Mouse (Mus musculus): Measurements from ENCODE around the gene Gm5617. TPM values are rescaled to one million over a fixed set of nuclear protein-coding genes. Genes with fewer than 3 reads are reported as not detected.
"Not testable (repeated sequence)": the region's sequence is repeated elsewhere in the genome, so short reads cannot be mapped to it uniquely, and the experiment has no call there.

Gm5617 gene
- polyA plus RNA-seq, 1 experiment from 2014 or later = 34.5 TPM

DNA sequence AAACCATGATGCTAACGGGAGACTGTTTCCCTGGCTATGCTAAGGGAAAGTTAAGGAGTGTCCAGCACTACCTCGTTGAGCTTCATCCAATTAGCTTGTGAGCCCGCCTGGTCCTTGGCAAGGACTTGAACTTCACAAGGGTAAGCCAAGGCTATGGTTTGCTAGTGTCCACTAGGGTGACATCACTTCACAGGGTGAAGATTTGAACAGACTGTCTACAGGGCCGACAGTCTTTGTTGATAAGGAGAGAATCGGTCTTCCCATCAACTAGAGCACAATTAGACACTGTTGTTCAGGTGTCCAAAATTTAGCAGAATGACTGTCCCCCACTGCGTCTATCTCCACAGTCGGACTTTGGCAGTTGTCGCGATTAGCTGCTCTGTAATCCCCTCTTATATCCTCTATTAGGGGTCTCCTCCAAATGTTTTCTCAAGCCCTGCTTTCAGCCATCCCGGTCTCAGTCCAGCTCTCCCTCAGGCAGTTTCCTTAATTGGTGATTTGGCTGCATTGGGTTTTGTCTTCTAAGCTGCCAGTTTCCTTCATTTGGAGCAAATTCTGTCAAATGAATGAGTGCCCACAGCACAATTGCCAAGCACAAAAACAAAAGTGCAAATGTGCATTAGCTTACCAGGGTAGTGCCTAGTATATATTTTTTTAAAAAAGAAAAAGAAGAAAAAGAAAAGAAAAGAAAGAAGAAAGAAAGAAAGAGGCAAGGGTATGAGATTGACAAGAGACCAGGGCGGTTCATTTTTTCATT lies 21.6 kb downstream of the Gm5617 start:
- H3K4me3 ChIP-seq (ENCODE audit: low read depth, low read length) = no peak overlapping the region
- H3K27me3 ChIP-seq (ENCODE audit: control insufficient read depth, insufficient read depth, low read length) = no peaks in the 10 kb centered on the region
- no peaks in the 10 kb centered on the region for H3K9me3 ChIP-seq (ENCODE audit: control insufficient read depth, low read length)
- DNase-seq (ENCODE audit: low spot score) (no peak), ATAC-seq (ENCODE audit: low FRiP score) (no peak)
- H3K27ac ChIP-seq (ENCODE audit: low read depth, low read length) = no peak overlapping the region
- H3K4me1 ChIP-seq (replicated peaks; ENCODE audit: control insufficient read depth, insufficient read depth, low read length) = no peaks in the 10 kb centered on the region
- WGBS = 90% methylated on average over 11 of the region's 11 CpGs
- no peak overlapping the region for H3K4me2 ChIP-seq (replicated peaks; ENCODE audit: low read depth, low read length)
- H3K9ac ChIP-seq (ENCODE audit: low read depth, low read length) = no peak overlapping the region
- no peaks in the 10 kb centered on the region for H3K36me3 ChIP-seq (ENCODE audit: control insufficient read depth, insufficient read depth, low read length)

DNA sequence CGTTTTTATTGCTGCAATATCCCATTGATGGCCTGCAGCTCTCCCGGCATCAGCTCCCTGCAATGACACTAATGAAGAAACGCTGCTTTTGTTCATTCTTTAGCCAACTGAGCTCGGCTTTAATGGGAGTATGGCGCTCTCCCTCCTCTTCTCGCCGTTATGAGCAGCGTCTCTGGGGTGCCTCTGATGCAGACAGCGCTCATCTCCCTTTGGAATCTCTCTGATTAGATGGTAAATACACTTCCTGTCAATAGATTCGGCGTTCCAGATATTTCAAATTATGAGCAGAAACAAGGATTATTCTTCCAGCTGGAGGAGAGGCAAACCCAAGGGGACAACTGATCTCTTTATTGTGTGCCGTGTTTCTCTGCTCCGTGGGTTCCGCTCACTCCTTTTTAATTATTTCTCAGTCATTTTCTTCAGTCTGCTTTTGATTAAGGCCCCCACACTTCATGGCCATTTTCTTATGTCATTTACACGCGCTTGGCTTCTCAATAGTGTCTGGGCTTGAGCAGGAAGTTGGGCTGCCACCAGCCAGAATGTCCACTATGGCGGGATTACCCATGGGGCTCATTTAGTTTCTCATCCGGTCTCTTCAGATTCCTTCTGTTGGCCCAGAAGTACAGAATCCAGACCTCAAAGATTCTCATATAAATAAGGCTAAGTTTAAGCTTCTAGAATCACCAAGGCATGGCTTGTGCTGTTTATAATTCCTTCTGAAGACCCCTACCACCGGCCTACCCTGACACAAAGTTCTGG lies 22.3 kb downstream of the Gm5617 start:
- Histone ChIP-seq H3K4me3 (ENCODE audit: low read depth, low read length) (no peak overlapping the region), H3K4me2 (replicated peaks; ENCODE audit: low read depth, low read length) (no peak overlapping the region), H3K9me3 (ENCODE audit: control insufficient read depth, low read length) (no peaks in the 10 kb centered on the region), H3K36me3 (ENCODE audit: control insufficient read depth, insufficient read depth, low read length) (no peaks in the 10 kb centered on the region), H3K4me1 (replicated peaks; ENCODE audit: control insufficient read depth, insufficient read depth, low read length) (no peaks in the 10 kb centered on the region), H3K27me3 (ENCODE audit: control insufficient read depth, insufficient read depth, low read length) (no peaks in the 10 kb centered on the region), H3K9ac (ENCODE audit: low read depth, low read length) (no peak overlapping the region), H3K27ac (ENCODE audit: low read depth, low read length) (0 out of 2 replicates have a peak overlapping the region, but pooled peaks have one; percentile 4)
- DNase-seq (ENCODE audit: low spot score) = peak; percentile 13
- WGBS = 65% methylated on average over 19 of the region's 19 CpGs
- ATAC-seq (ENCODE audit: low FRiP score) = no peak

DNA sequence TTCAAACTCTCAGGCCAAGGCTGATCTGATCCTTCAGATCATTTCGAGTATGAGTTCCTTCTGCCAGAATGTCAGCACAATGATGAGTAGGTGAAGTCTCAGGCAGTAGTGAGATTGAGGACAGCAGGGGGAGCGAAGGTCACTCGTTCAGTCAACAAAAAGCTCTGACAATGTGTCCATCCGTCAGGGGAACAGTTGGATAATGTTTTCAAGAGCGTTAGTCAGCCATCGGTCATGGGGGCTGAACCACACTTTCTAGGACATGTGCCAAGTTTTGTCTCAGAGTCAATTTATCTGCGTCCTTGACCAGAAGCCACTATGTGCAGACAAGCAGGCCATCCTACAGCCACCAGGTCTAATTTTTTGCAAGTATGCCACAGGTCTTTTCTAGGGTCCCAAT lies 25.2 kb downstream of the Gm5617 start:
- not testable (repeated sequence) for H3K27me3 ChIP-seq (ENCODE audit: control insufficient read depth, insufficient read depth, low read length); H3K4me3 ChIP-seq (ENCODE audit: low read depth, low read length); H3K4me2 ChIP-seq (replicated peaks; ENCODE audit: low read depth, low read length); ATAC-seq (ENCODE audit: low FRiP score); H3K4me1 ChIP-seq (replicated peaks; ENCODE audit: control insufficient read depth, insufficient read depth, low read length); H3K9ac ChIP-seq (ENCODE audit: low read depth, low read length); H3K36me3 ChIP-seq (ENCODE audit: control insufficient read depth, insufficient read depth, low read length); DNase-seq (ENCODE audit: low spot score); H3K9me3 ChIP-seq (ENCODE audit: control insufficient read depth, low read length); H3K27ac ChIP-seq (ENCODE audit: low read depth, low read length)
- no CpG with 5 or more reads among the region's 7 CpGs for WGBS

DNA sequence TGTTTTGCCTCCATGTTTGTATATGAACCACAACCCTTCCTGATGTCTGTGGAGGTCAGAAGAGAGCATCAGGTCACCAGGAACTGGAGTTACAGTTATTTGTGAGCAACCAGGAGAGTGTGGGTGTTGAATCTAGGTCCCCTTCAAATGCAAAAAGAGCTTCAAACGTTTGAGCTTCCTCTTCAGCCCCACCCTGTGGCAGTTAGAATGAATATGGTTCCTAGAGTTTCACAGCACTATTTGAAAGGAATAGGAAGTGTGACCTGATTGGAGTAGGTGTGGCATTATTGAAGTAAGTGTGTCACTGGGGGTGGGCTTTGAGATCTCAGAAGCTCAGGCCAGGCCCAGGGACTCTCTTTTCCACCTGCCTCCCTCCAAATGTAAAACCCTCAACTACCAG lies 30.3 kb downstream of the Gm5617 start:
- no peak overlapping the region for H3K27ac ChIP-seq (ENCODE audit: low read depth, low read length)
- H3K4me2 ChIP-seq (replicated peaks; ENCODE audit: low read depth, low read length) = no peak overlapping the region
- H3K9me3 ChIP-seq (ENCODE audit: control insufficient read depth, low read length) = no peaks in the 10 kb centered on the region
- 15% methylated on average over 1 of the region's 1 CpGs for WGBS
- no peak for DNase-seq (ENCODE audit: low spot score)
- no peak overlapping the region for H3K4me3 ChIP-seq (ENCODE audit: low read depth, low read length)
- no peak for ATAC-seq (ENCODE audit: low FRiP score)
- no peaks in the 10 kb centered on the region for H3K27me3 ChIP-seq (ENCODE audit: control insufficient read depth, insufficient read depth, low read length)
- no peaks in the 10 kb centered on the region for H3K36me3 ChIP-seq (ENCODE audit: control insufficient read depth, insufficient read depth, low read length)
- no peaks in the 10 kb centered on the region for H3K4me1 ChIP-seq (replicated peaks; ENCODE audit: control insufficient read depth, insufficient read depth, low read length)
- no peak overlapping the region for H3K9ac ChIP-seq (ENCODE audit: low read depth, low read length)

DNA sequence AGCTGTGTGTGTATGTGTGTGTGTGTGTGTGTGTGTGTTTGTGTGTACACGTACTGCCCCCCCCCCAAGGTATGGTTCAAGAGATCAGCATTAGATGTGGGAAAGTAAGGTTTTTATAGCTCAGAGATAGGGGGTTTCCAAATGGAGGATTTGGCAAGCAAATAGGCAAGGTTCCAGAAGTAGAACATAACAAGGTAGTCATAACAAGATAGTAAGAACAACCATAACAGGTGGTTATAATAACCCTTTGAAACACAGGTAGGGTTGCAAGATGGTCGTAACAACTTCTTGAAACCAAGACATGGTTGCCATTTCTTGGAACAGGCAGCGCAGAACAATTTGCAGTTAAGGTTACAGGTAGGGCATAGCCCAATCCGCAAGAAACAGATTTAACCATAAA lies 31.3 kb downstream of the Gm5617 start:
- Histone ChIP-seq H3K4me1 (replicated peaks; ENCODE audit: control insufficient read depth, insufficient read depth, low read length) (no peaks in the 10 kb centered on the region), H3K9ac (ENCODE audit: low read depth, low read length) (no peak overlapping the region), H3K9me3 (ENCODE audit: control insufficient read depth, low read length) (no peaks in the 10 kb centered on the region), H3K27ac (ENCODE audit: low read depth, low read length) (no peak overlapping the region), H3K27me3 (ENCODE audit: control insufficient read depth, insufficient read depth, low read length) (no peaks in the 10 kb centered on the region), H3K4me2 (replicated peaks; ENCODE audit: low read depth, low read length) (no peak overlapping the region), H3K36me3 (ENCODE audit: control insufficient read depth, insufficient read depth, low read length) (no peaks in the 10 kb centered on the region), H3K4me3 (ENCODE audit: low read depth, low read length) (no peak overlapping the region)
- no peak for DNase-seq (ENCODE audit: low spot score)
- 89% methylated on average over 4 of the region's 4 CpGs for WGBS
- ATAC-seq (ENCODE audit: low FRiP score) = no peak

DNA sequence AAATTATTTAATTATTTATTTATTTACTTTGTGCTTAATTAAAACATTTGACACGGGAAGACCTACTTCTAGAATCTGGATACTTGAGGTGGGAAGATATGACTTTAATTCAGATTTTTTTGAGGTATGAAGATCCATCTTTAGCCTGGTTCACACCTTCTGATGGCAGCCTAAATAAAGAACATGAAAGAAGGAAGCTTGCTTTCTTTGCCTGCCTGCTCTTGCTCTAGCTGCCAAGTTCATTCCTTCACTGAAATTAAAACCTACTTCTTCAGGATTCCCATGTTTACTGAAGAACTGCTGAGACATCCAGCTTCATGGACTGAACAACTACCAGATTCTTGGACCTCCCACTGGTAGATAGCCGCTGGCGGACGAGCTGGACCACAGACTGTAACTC lies 36.1 kb downstream of the Gm5617 start:
- no peaks in the 10 kb centered on the region for H3K36me3 ChIP-seq (ENCODE audit: control insufficient read depth, insufficient read depth, low read length)
- no peak overlapping the region for H3K4me2 ChIP-seq (replicated peaks; ENCODE audit: low read depth, low read length)
- H3K9ac ChIP-seq (ENCODE audit: low read depth, low read length) = no peak overlapping the region
- DNase-seq (ENCODE audit: low spot score) (no peak), ATAC-seq (ENCODE audit: low FRiP score) (no peak)
- 85% methylated on average over 4 of the region's 4 CpGs for WGBS
- no peaks in the 10 kb centered on the region for H3K9me3 ChIP-seq (ENCODE audit: control insufficient read depth, low read length)
- no peaks in the 10 kb centered on the region for H3K4me1 ChIP-seq (replicated peaks; ENCODE audit: control insufficient read depth, insufficient read depth, low read length)
- H3K4me3 ChIP-seq (ENCODE audit: low read depth, low read length) = no peak overlapping the region
- H3K27ac ChIP-seq (ENCODE audit: low read depth, low read length) = no peak overlapping the region
- H3K27me3 ChIP-seq (ENCODE audit: control insufficient read depth, insufficient read depth, low read length) = no peaks in the 10 kb centered on the region

DNA sequence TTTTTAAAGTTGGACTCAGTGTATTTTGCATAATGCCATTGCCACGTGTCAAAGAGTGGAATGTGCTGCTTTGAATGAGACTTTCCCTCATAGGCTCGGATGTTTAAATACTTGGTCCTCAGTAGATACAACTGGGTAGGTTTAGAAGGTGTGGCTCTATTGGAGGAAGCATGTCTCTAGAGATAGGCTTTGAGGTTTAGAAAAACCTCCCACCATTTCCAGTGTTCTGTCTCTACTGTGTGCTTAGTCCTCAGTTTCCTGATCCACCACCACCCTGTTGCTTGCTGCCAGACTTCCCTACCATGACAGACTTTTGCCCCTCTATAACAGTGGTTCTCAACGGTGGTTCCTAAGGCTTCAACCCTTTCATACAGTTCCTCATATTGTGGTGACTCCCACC lies 37.0 kb downstream of the Gm5617 start:
- no peaks in the 10 kb centered on the region for H3K27me3 ChIP-seq (ENCODE audit: control insufficient read depth, insufficient read depth, low read length)
- H3K36me3 ChIP-seq (ENCODE audit: control insufficient read depth, insufficient read depth, low read length) = no peaks in the 10 kb centered on the region
- no peak overlapping the region for H3K4me3 ChIP-seq (ENCODE audit: low read depth, low read length)
- no peak for ATAC-seq (ENCODE audit: low FRiP score)
- H3K9me3 ChIP-seq (ENCODE audit: control insufficient read depth, low read length) = no peaks in the 10 kb centered on the region
- H3K4me2 ChIP-seq (replicated peaks; ENCODE audit: low read depth, low read length) = no peak overlapping the region
- no peak for DNase-seq (ENCODE audit: low spot score)
- WGBS = 82% methylated on average over 3 of the region's 3 CpGs
- no peaks in the 10 kb centered on the region for H3K4me1 ChIP-seq (replicated peaks; ENCODE audit: control insufficient read depth, insufficient read depth, low read length)
- no peak overlapping the region for H3K27ac ChIP-seq (ENCODE audit: low read depth, low read length)
- no peak overlapping the region for H3K9ac ChIP-seq (ENCODE audit: low read depth, low read length)

DNA sequence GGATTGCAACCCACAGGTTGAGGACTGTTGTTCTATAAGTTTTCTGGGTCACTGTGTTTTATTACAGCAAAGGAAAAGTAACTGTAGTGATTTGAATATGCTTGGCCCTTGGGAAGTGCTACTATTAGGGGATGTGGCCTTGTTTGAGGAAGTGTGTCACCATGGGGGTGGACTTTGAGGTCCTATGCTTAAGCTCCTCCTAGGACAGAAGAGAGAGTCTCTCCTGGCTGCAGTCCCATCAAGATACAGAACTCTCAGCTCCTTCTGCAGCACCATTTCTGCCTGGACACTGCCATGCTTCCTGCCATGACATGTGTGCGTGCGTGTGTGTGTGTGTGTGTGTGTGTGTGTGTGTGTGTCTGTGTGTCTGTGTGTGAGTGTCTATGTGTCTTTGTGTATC lies 37.5 kb downstream of the Gm5617 start:
- no peaks in the 10 kb centered on the region for H3K4me1 ChIP-seq (replicated peaks; ENCODE audit: control insufficient read depth, insufficient read depth, low read length)
- H3K4me3 ChIP-seq (ENCODE audit: low read depth, low read length) = no peak overlapping the region
- H3K27ac ChIP-seq (ENCODE audit: low read depth, low read length) = no peak overlapping the region
- H3K36me3 ChIP-seq (ENCODE audit: control insufficient read depth, insufficient read depth, low read length) = no peaks in the 10 kb centered on the region
- H3K27me3 ChIP-seq (ENCODE audit: control insufficient read depth, insufficient read depth, low read length) = no peaks in the 10 kb centered on the region
- no peak overlapping the region for H3K9ac ChIP-seq (ENCODE audit: low read depth, low read length)
- no peaks in the 10 kb centered on the region for H3K9me3 ChIP-seq (ENCODE audit: control insufficient read depth, low read length)
- no peak overlapping the region for H3K4me2 ChIP-seq (replicated peaks; ENCODE audit: low read depth, low read length)
- 92% methylated on average over 2 of the region's 2 CpGs for WGBS
- DNase-seq (ENCODE audit: low spot score) (no peak), ATAC-seq (ENCODE audit: low FRiP score) (no peak)

DNA sequence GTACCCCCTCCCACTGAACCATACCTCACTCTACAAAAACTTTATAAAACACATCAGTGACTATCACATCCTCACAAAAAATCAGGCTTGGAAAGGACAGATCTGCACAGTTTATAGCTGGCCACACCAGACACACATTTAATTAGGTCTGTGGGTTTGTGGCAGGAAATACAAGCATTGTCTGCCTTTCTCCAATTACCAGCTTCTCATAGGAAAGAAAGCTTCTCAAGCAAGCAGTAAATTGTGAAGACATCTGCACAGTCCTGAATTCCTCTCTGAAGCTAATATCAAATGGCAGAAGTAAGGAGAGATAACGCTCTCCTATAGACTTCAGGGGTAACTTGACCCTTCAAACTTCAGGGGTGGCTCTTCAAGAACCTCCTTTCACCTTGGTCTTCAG lies 41.2 kb downstream of the Gm5617 start:
- DNase-seq (ENCODE audit: low spot score) = no peak
- 60% methylated on average over 1 of the region's 1 CpGs for WGBS

More for the DNA sequence above, 41.2 kb downstream of the Gm5617 start:
- Histone ChIP-seq H3K4me2 (replicated peaks; ENCODE audit: low read depth, low read length) (no peak overlapping the region), H3K4me1 (replicated peaks; ENCODE audit: control insufficient read depth, insufficient read depth, low read length) (no peaks in the 10 kb centered on the region), H3K36me3 (ENCODE audit: control insufficient read depth, insufficient read depth, low read length) (no peaks in the 10 kb centered on the region), H3K4me3 (ENCODE audit: low read depth, low read length) (no peak overlapping the region), H3K27me3 (ENCODE audit: control insufficient read depth, insufficient read depth, low read length) (no peaks in the 10 kb centered on the region; the same call in 1 of the 2 replicates), H3K9ac (ENCODE audit: low read depth, low read length) (no peak overlapping the region), H3K9me3 (ENCODE audit: control insufficient read depth, low read length) (no peaks in the 10 kb centered on the region), H3K27ac (ENCODE audit: low read depth, low read length) (no peak overlapping the region)
- no peak for ATAC-seq (ENCODE audit: low FRiP score)

Measured in hindbrain, embryonic 11.5 days (tissue).